Mouse (Mus musculus): ENCODE data around the gene Xntrpc.

DNA sequence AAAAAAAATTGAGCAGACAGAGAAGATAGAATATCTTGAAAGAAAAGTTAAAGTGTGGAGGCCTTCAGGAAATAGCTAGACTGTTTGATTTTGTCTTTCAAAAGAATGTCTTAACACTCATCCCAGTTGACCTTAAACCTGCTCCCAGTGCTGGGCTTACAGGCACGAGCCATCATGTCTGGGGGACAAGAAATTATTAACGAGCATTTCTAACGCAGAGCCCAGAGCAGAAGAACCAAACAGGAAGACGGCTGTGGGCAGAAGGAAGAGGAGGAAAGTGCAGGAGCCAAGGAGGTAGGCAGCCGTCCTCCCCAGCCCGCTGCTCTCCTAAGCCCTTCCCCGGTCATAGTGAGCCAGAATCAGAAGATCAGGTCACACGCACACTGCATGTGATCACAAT is 14.8 kb downstream of the Xntrpc start:
- no peak for TF ChIP-seq CTCF (IDR thresholded peaks at IDR 0.05; ENCODE audit: extremely low read depth, insufficient read depth, low read length)
- no peak for TF ChIP-seq POLR2A (IDR thresholded peaks at IDR 0.05; ENCODE audit: extremely low read depth, insufficient read depth, low read length)
